8 mouse cellular contexts compared by ENCODE assay signal in the genomic region with DNA sequence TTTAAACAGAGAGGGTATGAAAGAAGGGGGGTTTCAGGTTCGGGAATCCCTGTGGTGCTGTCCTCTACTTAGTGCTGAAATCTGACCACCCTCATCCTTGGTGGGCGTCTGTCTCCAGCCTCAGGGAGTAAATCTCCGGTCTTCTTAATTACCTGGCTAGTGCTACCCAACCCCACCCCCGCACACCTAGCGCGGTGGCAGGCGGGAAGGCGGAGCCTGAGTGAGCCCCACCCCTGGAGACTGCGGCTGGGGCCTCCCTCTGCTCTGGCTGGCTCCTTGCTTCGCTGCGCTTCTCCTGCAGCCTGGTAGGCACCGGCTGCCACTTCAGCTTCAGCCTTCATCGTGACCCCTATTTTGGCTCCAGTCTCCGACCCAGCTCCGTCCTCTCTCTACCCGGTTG. TPM values are rescaled to one million over a fixed set of nuclear protein-coding genes. Genes with fewer than 3 reads are reported as not detected.
DNase-seq lines count a peak whose midpoint lies in the region; ATAC-seq and TF ChIP-seq lines count a peak whose summit lies in the region.

No protein-coding gene starts in this region.

- peaks cover 51% of the 10 kb centered on the region for H3K27me3 ChIP-seq in CH12.LX (replicated peaks)
- no peaks in the 10 kb centered on the region for H3K27me3 ChIP-seq in embryonic facial prominence, embryonic 14.5 days (replicated peaks; ENCODE audit: control insufficient read depth, insufficient read depth, low read length)
- H3K27me3 ChIP-seq in hindbrain, postnatal 0 days (ENCODE audit: insufficient read depth, low read length), result no peaks in the 10 kb centered on the region

- H3K36me3 ChIP-seq in CH12.LX (replicated peaks in 1 of 2; ENCODE audit: control insufficient read depth in 1 of 2, insufficient read depth in 1 of 2, low read length in 1 of 2), result peaks cover 11 to 23% of the 10 kb centered on the region in 2 experiments
- H3K36me3 ChIP-seq in embryonic facial prominence, embryonic 14.5 days (ENCODE audit: control insufficient read depth, insufficient read depth, low read length), result no peaks in the 10 kb centered on the region
- H3K36me3 ChIP-seq in hindbrain, postnatal 0 days (ENCODE audit: insufficient read depth, low read length), result no peaks in the 10 kb centered on the region

- no peak for TF ChIP-seq CTCF in CH12.LX (conservative IDR thresholded peaks at IDR 0.05 in 1 of 2, IDR thresholded peaks at IDR 0.05 in 1 of 2; ENCODE audit: low read depth in 2 of 2, low read length in 2 of 2)
- no peak for TF ChIP-seq CTCF in hindbrain, postnatal 0 days (IDR thresholded peaks at IDR 0.05; ENCODE audit: low read depth)
- TF ChIP-seq CTCF in left cerebral cortex, adult 2 months (IDR thresholded peaks at IDR 0.05), result no peak

- WGBS in embryonic facial prominence, embryonic 14.5 days, result 3% methylated on average over 11 of the region's 16 CpGs
- under 1% methylated on average over 16 of the region's 16 CpGs for WGBS in hindbrain, postnatal 0 days

- dilution Hi-C loops in CH12.LX (cut with MboI; ENCODE audit: extremely low pct_ligation_motif_present, extremely low pct_unique_long_range_greater_than_20kb, low sequenced_read_pairs), result no loop called here

- TF ChIP-seq RAD21 in CH12.LX (IDR thresholded peaks at IDR 0.05; ENCODE audit: low read depth, low read length), result no peak

- no peaks in the 10 kb centered on the region for H3K9me3 ChIP-seq in CH12.LX (replicated peaks; ENCODE audit: low read length)
- H3K9me3 ChIP-seq in embryonic facial prominence, embryonic 14.5 days (ENCODE audit: control insufficient read depth, low read length), result no peaks in the 10 kb centered on the region
- no peaks in the 10 kb centered on the region for H3K9me3 ChIP-seq in hindbrain, postnatal 0 days (ENCODE audit: low read length)

- no peak overlapping the region for H3K27ac ChIP-seq in CH12.LX (ENCODE audit: insufficient read depth, low read depth)
- H3K27ac ChIP-seq in embryonic facial prominence, embryonic 14.5 days (replicated peaks; ENCODE audit: low read depth, low read length), result no peak overlapping the region
- peak overlapping the region; percentile 88 for H3K27ac ChIP-seq in hindbrain, postnatal 0 days
- peak overlapping the region; percentile 92 for H3K27ac ChIP-seq in left cerebral cortex, adult 2 months

- TF ChIP-seq EP300 in CH12.LX (IDR thresholded peaks at IDR 0.05; ENCODE audit: low read length), result no peak

- no peak overlapping the region; the same call in 1 of the 2 replicates for H3K9ac ChIP-seq in CH12.LX (ENCODE audit: insufficient read depth, low read depth)
- H3K9ac ChIP-seq in embryonic facial prominence, embryonic 14.5 days (ENCODE audit: low read depth, low read length), result peak overlapping the region; percentile 48; the same call in 1 of the 2 replicates
- H3K9ac ChIP-seq in hindbrain, postnatal 0 days (replicated peaks; ENCODE audit: low read length), result peak overlapping the region; percentile 69

- peaks cover 9 to 18% of the 10 kb centered on the region in 2 experiments for H3K4me1 ChIP-seq in CH12.LX (ENCODE audit: control insufficient read depth in 1 of 2, insufficient read depth in 2 of 2)
- H3K4me1 ChIP-seq in embryonic facial prominence, embryonic 14.5 days (ENCODE audit: control insufficient read depth, insufficient read depth, low read length), result peaks cover 14% of the 10 kb centered on the region
- H3K4me1 ChIP-seq in hindbrain, postnatal 0 days (ENCODE audit: insufficient read depth, low read length), result peaks cover 6% of the 10 kb centered on the region

- peak overlapping the region; percentile 65 for H3K4me2 ChIP-seq in CH12.LX (ENCODE audit: insufficient read depth, low read depth, poor library complexity, severe bottlenecking)
- H3K4me2 ChIP-seq in embryonic facial prominence, embryonic 14.5 days (ENCODE audit: low read depth, low read length), result peak overlapping the region; percentile 51
- H3K4me2 ChIP-seq in hindbrain, postnatal 0 days (ENCODE audit: low read depth, low read length), result peak overlapping the region; percentile 64

- H3K4me3 ChIP-seq in CH12.LX (replicated peaks in 1 of 3; ENCODE audit: low read depth in 2 of 3, low read length in 2 of 3, poor library complexity in 1 of 3), result peak overlapping the region in 1 of 3 experiments; percentile 6
- peak overlapping the region; percentile 24 for H3K4me3 ChIP-seq in embryonic facial prominence, embryonic 14.5 days (ENCODE audit: low read depth, low read length)
- H3K4me3 ChIP-seq in hindbrain, postnatal 0 days (ENCODE audit: low read length), result peak overlapping the region; percentile 53
- peak overlapping the region; percentile 68 for H3K4me3 ChIP-seq in left cerebral cortex, adult 2 months

- intact Hi-C loops in left cerebral cortex, adult 2 months (cut with DNase I), result no loop called here

- in situ Hi-C loops in CH12.LX (cut with MboI; ENCODE audit: low pct_ligation_motif_present, low pct_unique_long_range_greater_than_20kb, low sequenced_read_pairs), result no loop called here

- no peak for TF ChIP-seq POLR2A in CH12.LX (IDR thresholded peaks at IDR 0.05; ENCODE audit: low read depth, low read length)

- peak; percentile 82 for ATAC-seq in embryonic facial prominence, embryonic 14.5 days (ENCODE audit: low read depth)
- peak; percentile 86 for ATAC-seq in hindbrain, postnatal 0 days

- DNase-seq in CH12.LX (ENCODE audit: extremely low read depth), result peak; percentile 14
- DNase-seq in adrenal gland, postnatal 25 days, result peak; percentile 56
- peak; percentile 76 for DNase-seq in embryonic facial prominence, embryonic 14.5 days (ENCODE audit: low spot score)
- DNase-seq in hindbrain, postnatal 0 days (ENCODE audit: low spot score), result peak; percentile 84
- DNase-seq in left cerebral cortex, adult 2 months (ENCODE audit: extremely low spot score in 1 of 2, low spot score in 2 of 2), result peak; percentile 86 to 89
- DNase-seq in lung, postnatal 4 days, result peak; percentile 63 to 69
- DNase-seq in right cerebral cortex, adult 2 months (ENCODE audit: low spot score in 2 of 2), result peak; percentile 85 to 90
- DNase-seq in c-Kit-positive CD71-positive TER-119-positive erythroid progenitor cells, embryonic 14.5 days (ENCODE audit: low spot score), result no peak

- no peaks in the 10 kb centered on the region for H3K79me2 ChIP-seq in CH12.LX (replicated peaks; ENCODE audit: control insufficient read depth, extremely low read depth, insufficient read depth, poor library complexity, severe bottlenecking)

TF ChIP-seq in CH12.LX, 34 proteins besides CTCF, POLR2A, EP300 and RAD21 (continues in another document):
- TF ChIP-seq RCOR1 (conservative IDR thresholded peaks at IDR 0.05; ENCODE audit: low read depth, low read length), result no peak
- no peak for TF ChIP-seq NRF1 (IDR thresholded peaks at IDR 0.05; ENCODE audit: low read depth, low read length)
- TF ChIP-seq CHD1 (IDR thresholded peaks at IDR 0.05; ENCODE audit: low read depth, low read length), result no peak
- no peak for TF ChIP-seq MXI1 (IDR thresholded peaks at IDR 0.05; ENCODE audit: low read depth, low read length)
- TF ChIP-seq MYC (IDR thresholded peaks at IDR 0.05; ENCODE audit: low read depth, low read length), result no peak

RNA-seq across cellular contexts. Expression of a gene that starts 0.9 kb away (rescaled TPM):
- total RNA-seq in CH12.LX (2012; rRNA removed) (3.8 and 3.9 TPM in 2 replicates), CH12.LX (2014; rRNA removed) (0.43 TPM in 1 of 2 replicates, not detected in the other)
- polyA plus RNA-seq in CH12.LX (2012; ENCODE audit: insufficient read length, low read depth), result 2.6 and 5.1 TPM in 2 replicates
- total RNA-seq in adrenal gland, postnatal 25 days (2021), result 6.3 and 8.9 TPM in 2 replicates
- 21.7 and 31.2 TPM in 2 replicates for polyA plus RNA-seq in embryonic facial prominence, embryonic 14.5 days (2014; fragmentation: Nextera tagmentation; extraction: Ambion mirVana)
- total RNA-seq in hindbrain, postnatal 0 days (2014; rRNA removed), result 139 and 161 TPM in 2 replicates
- 167 and 168 TPM in 2 replicates for polyA plus RNA-seq in hindbrain, postnatal 0 days (2015; fragmentation: Nextera tagmentation; extraction: Ambion mirVana)
- 100 to 1,000 TPM; 339 to 354 TPM for total RNA-seq in left cerebral cortex, adult 2 months (2021)

RNA-seq across cellular contexts. Expression of a gene that starts 3.2 kb away (rescaled TPM):
- total RNA-seq in CH12.LX (2012; rRNA removed) (11.0 and 11.9 TPM in 2 replicates), CH12.LX (2014; rRNA removed) (4.5 and 4.6 TPM in 2 replicates)
- 10.4 and 12.3 TPM in 2 replicates for polyA plus RNA-seq in CH12.LX (2012; ENCODE audit: insufficient read length, low read depth)
- total RNA-seq in adrenal gland, postnatal 25 days (2021), result 51.9 and 56.6 TPM in 2 replicates
- 7.6 and 9.8 TPM in 2 replicates for polyA plus RNA-seq in embryonic facial prominence, embryonic 14.5 days (2014; fragmentation: Nextera tagmentation; extraction: Ambion mirVana)
- total RNA-seq in hindbrain, postnatal 0 days (2014; rRNA removed), result 12.8 and 13.5 TPM in 2 replicates
- polyA plus RNA-seq in hindbrain, postnatal 0 days (2015; fragmentation: Nextera tagmentation; extraction: Ambion mirVana), result 16.6 and 17.8 TPM in 2 replicates
- total RNA-seq in left cerebral cortex, adult 2 months (2021), result 100 to 1,000 TPM; 134 to 136 TPM

RNA-seq across cellular contexts. Expression of a gene that starts 28.6 kb away (rescaled TPM):
- total RNA-seq in CH12.LX (2012; rRNA removed), result 4.8 and 6.3 TPM in 2 replicates
- 1.6 and 2.0 TPM in 2 replicates for total RNA-seq in CH12.LX (2014; rRNA removed)
- 6.2 and 9.2 TPM in 2 replicates for polyA plus RNA-seq in CH12.LX (2012; ENCODE audit: insufficient read length, low read depth)
- not detected in 2 replicates for total RNA-seq in adrenal gland, postnatal 25 days (2021)
- polyA plus RNA-seq in embryonic facial prominence, embryonic 14.5 days (2014; fragmentation: Nextera tagmentation; extraction: Ambion mirVana), result 0.04 and 0.07 TPM in 2 replicates
- 0.07 TPM in 1 of 2 replicates, not detected in the other for total RNA-seq in hindbrain, postnatal 0 days (2014; rRNA removed)
- polyA plus RNA-seq in hindbrain, postnatal 0 days (2015; fragmentation: Nextera tagmentation; extraction: Ambion mirVana), result 0.03 TPM in 1 of 2 replicates, not detected in the other
- total RNA-seq in left cerebral cortex, adult 2 months (2021), result under 1 TPM; 0.11 to 0.12 TPM

RNA-seq across cellular contexts. Expression of a gene that starts 55.2 kb away (rescaled TPM):
- 54.5 and 86.7 TPM in 2 replicates for total RNA-seq in CH12.LX (2012; rRNA removed)
- total RNA-seq in CH12.LX (2014; rRNA removed), result 169 and 184 TPM in 2 replicates
- 356 and 406 TPM in 2 replicates for polyA plus RNA-seq in CH12.LX (2012; ENCODE audit: insufficient read length, low read depth)
- 377 and 379 TPM in 2 replicates for total RNA-seq in adrenal gland, postnatal 25 days (2021)
- polyA plus RNA-seq in embryonic facial prominence, embryonic 14.5 days (2014; fragmentation: Nextera tagmentation; extraction: Ambion mirVana), result 572 and 576 TPM in 2 replicates
- 47.4 and 56.8 TPM in 2 replicates for total RNA-seq in hindbrain, postnatal 0 days (2014; rRNA removed)
- polyA plus RNA-seq in hindbrain, postnatal 0 days (2015; fragmentation: Nextera tagmentation; extraction: Ambion mirVana), result 291 and 296 TPM in 2 replicates
- 100 to 1,000 TPM; 170 to 202 TPM for total RNA-seq in left cerebral cortex, adult 2 months (2021)

RNA-seq across cellular contexts. Expression of a gene that starts 55.2 kb away (rescaled TPM):
- 0.89 and 1.5 TPM in 2 replicates for total RNA-seq in CH12.LX (2012; rRNA removed)
- 1.2 and 2.2 TPM in 2 replicates for total RNA-seq in CH12.LX (2014; rRNA removed)
- polyA plus RNA-seq in CH12.LX (2012; ENCODE audit: insufficient read length, low read depth), result 1.8 TPM in 2 replicates
- 2.3 and 4.0 TPM in 2 replicates for total RNA-seq in adrenal gland, postnatal 25 days (2021)
- polyA plus RNA-seq in embryonic facial prominence, embryonic 14.5 days (2014; fragmentation: Nextera tagmentation; extraction: Ambion mirVana), result 1.7 and 2.1 TPM in 2 replicates
- 2.1 and 3.3 TPM in 2 replicates for total RNA-seq in hindbrain, postnatal 0 days (2014; rRNA removed)
- polyA plus RNA-seq in hindbrain, postnatal 0 days (2015; fragmentation: Nextera tagmentation; extraction: Ambion mirVana), result 4.3 and 4.9 TPM in 2 replicates
- total RNA-seq in left cerebral cortex, adult 2 months (2021), result 1 to 10 TPM; 3.6 to 4.2 TPM

Comparison
In these comparisons a context has a peak if more than half of its experiments do, and no peak if none do; other contexts are left out.
1. H3K27ac ChIP-seq: peak in hindbrain, postnatal 0 days (single experiment) and left cerebral cortex, adult 2 months (single experiment); none in CH12.LX (single experiment) and embryonic facial prominence, embryonic 14.5 days (single experiment).
2. RNA of a gene that starts 0.9 kb away (total RNA-seq): 339 to 354 TPM in left cerebral cortex, adult 2 months and 139 to 161 TPM in hindbrain, postnatal 0 days; 6.3 to 8.9 TPM in adrenal gland, postnatal 25 days and 0.43 to 3.9 TPM in CH12.LX; every median in the first group is over 10 times any median in the second.
3. Peak in every context shown above with its lines, with median percentiles within 50 percentile points of each other: H3K4me2 ChIP-seq.